17 mouse cellular contexts compared by ENCODE assay signal in genomic region chr11:59518226-59518625, GRCm38 (mm10). TPM values are rescaled to one million over a fixed set of nuclear protein-coding genes. Genes with fewer than 3 reads are reported as not detected.
A peak's percentile ranks its signal among the peaks of the same experiment; 100 is the strongest.
DNase-seq lines count a peak whose midpoint lies in the region; ATAC-seq and TF ChIP-seq lines count a peak whose summit lies in the region.
"Had no signal": no experiment of that assay in that cellular context is flagged by ENCODE, and none has a peak within 500 bp of the region (broad histone marks: within the 10 kb centered on the region; RNA-seq: fewer than 3 reads in every experiment).

No protein-coding gene starts in this region.

- whole genome bisulfite sequencing in stomach, postnatal 0 days, result 51% methylated on average over 10 of the region's 10 CpGs

- DNase-seq in kidney, postnatal 14 days, result peak; percentile 25
- DNase-seq in kidney, adult 9 months, result no peak
- no peak for DNase-seq in ES-E14 (ENCODE audit: low read depth, low spot score)
- peak; percentile 45 for DNase-seq in stomach, postnatal 0 days (ENCODE audit: low spot score)
- no peak for DNase-seq in frontal cortex, postnatal 10 days (ENCODE audit: low spot score in 2 of 2)
- DNase-seq in yolk sac, embryonic 10.5 days (ENCODE audit: low spot score), result no peak
- no peak for DNase-seq in left cerebral cortex, adult 11 months (ENCODE audit: low spot score)
- DNase-seq: gastrocnemius, postnatal 25 days; right cerebral cortex, adult 18-20 months had no signal

- H3K4me1 ChIP-seq in ES-E14 (ENCODE audit: control insufficient read depth in 2 of 2, insufficient read depth in 2 of 2, low read length in 2 of 2, poor library complexity in 1 of 2), result peaks cover 0 to 32% of the 10 kb centered on the region in 2 experiments
- H3K4me1 ChIP-seq in stomach, postnatal 0 days (replicated peaks; ENCODE audit: control insufficient read depth, insufficient read depth), result no peaks in the 10 kb centered on the region
- H3K4me1 ChIP-seq: forebrain, embryonic 12.5 days; midbrain, embryonic 12.5 days had no signal

- no peaks in the 10 kb centered on the region for H3K36me3 ChIP-seq in ES-E14 (ENCODE audit: control insufficient read depth, insufficient read depth, low read length, poor library complexity, severe bottlenecking)
- H3K36me3 ChIP-seq in stomach, postnatal 0 days (ENCODE audit: control insufficient read depth, insufficient read depth, low read length), result no peaks in the 10 kb centered on the region
- H3K36me3 ChIP-seq: embryonic facial prominence, embryonic 10.5 days; forebrain, embryonic 12.5 days; G1E; limb, embryonic 12.5 days; midbrain, embryonic 12.5 days had no signal

- peak overlapping the region; percentile 41; the same call in 1 of the 2 replicates for H3K9ac ChIP-seq in ES-E14 (ENCODE audit: insufficient read depth, low read depth, low read length, poor library complexity, severe bottlenecking)
- H3K9ac ChIP-seq in stomach, postnatal 0 days (ENCODE audit: low read length), result no peak overlapping the region
- H3K9ac ChIP-seq: forebrain, embryonic 12.5 days; limb, embryonic 12.5 days; midbrain, embryonic 12.5 days had no signal

- peak; percentile 37 for ATAC-seq in granulocyte monocyte progenitor cell, adult 5-6 weeks (replicated peaks; ENCODE audit: poor library complexity, severe bottlenecking)
- peak; percentile 62 for ATAC-seq in stomach, postnatal 0 days (ENCODE audit: low FRiP score, low TSS enrichment)

- no peak overlapping the region for H3K4me2 ChIP-seq in stomach, postnatal 0 days (replicated peaks; ENCODE audit: low read depth)
- H3K4me2 ChIP-seq: forebrain, embryonic 12.5 days; limb, embryonic 12.5 days; midbrain, embryonic 12.5 days had no signal

- in situ Hi-C loops in ES-E14 (cut with MboI; ENCODE audit: low sequenced_read_pairs in 2 of 2, unreplicated experiment in 2 of 2), result no loop called here

- TF ChIP-seq CTCF in stomach, postnatal 0 days (IDR thresholded peaks at IDR 0.05; ENCODE audit: low read depth), result no peak

- TF ChIP-seq EP300 in stomach, postnatal 0 days (optimal IDR thresholded peaks at IDR 0.05), result no peak

- H3K27me3 ChIP-seq in stomach, postnatal 0 days (ENCODE audit: control insufficient read depth, insufficient read depth, low read length), result no peaks in the 10 kb centered on the region
- H3K27me3 ChIP-seq: forebrain, embryonic 12.5 days; limb, embryonic 12.5 days; midbrain, embryonic 12.5 days had no signal

- no peak overlapping the region for H3K4me3 ChIP-seq in ES-E14 (ENCODE audit: insufficient read depth in 1 of 2, low read depth in 1 of 2, low read length in 2 of 2, poor library complexity in 1 of 2, severe bottlenecking in 1 of 2)
- H3K4me3 ChIP-seq in stomach, postnatal 0 days (ENCODE audit: low read depth, low read length), result no peak overlapping the region
- H3K4me3 ChIP-seq: embryonic facial prominence, embryonic 10.5 days; forebrain, embryonic 12.5 days; limb, embryonic 12.5 days; midbrain, embryonic 12.5 days had no signal

- peak overlapping the region; percentile 53; the same call in 1 of the 2 replicates for H3K27ac ChIP-seq in ES-E14 (ENCODE audit: insufficient read depth, low read depth, low read length, poor library complexity, severe bottlenecking)
- no peak overlapping the region for H3K27ac ChIP-seq in stomach, postnatal 0 days (replicated peaks)
- H3K27ac ChIP-seq: embryonic facial prominence, embryonic 10.5 days; forebrain, embryonic 12.5 days; limb, embryonic 12.5 days; midbrain, embryonic 12.5 days had no signal

- H3K9me3 ChIP-seq in ES-E14 (ENCODE audit: control insufficient read depth, insufficient read depth, low read depth, low read length), result no peaks in the 10 kb centered on the region
- H3K9me3 ChIP-seq in stomach, postnatal 0 days (ENCODE audit: control insufficient read depth, low read length), result no peaks in the 10 kb centered on the region
- H3K9me3 ChIP-seq: embryonic facial prominence, embryonic 10.5 days; forebrain, embryonic 12.5 days; G1E; limb, embryonic 12.5 days; midbrain, embryonic 12.5 days had no signal

TF ChIP-seq in ES-E14, 5 proteins besides CTCF, POLR2A, EP300 and RAD21:
- TF ChIP-seq ZNF384 (IDR thresholded peaks at IDR 0.05; ENCODE audit: low read depth, low read length), result no peak
- TF ChIP-seq ZC3H11A (IDR thresholded peaks at IDR 0.05; ENCODE audit: borderline replicate concordance, low read depth, low read length), result no peak
- TF ChIP-seq HCFC1 (IDR thresholded peaks at IDR 0.05; ENCODE audit: borderline replicate concordance, insufficient read depth, low read length), result no peak
- TF ChIP-seq MAFK (IDR thresholded peaks at IDR 0.05; ENCODE audit: insufficient read depth, low read depth, low read length), result no peak
- no peak for TF ChIP-seq CHD2 (IDR thresholded peaks at IDR 0.05; ENCODE audit: low read depth, low read length)
TF ChIP-seq in ES-E14: peak in this region for 0.

RNA-seq across cellular contexts. Expression of gene Zkscan17, which starts 8.3 kb away (rescaled TPM):
- 22.5 and 22.6 TPM in 2 replicates for total RNA-seq in ES-E14 (2012; rRNA removed)
- 20.8 and 24.8 TPM in 2 replicates for total RNA-seq in granulocyte monocyte progenitor cell, adult 5-6 weeks (2014; fragmentation: Nextera tagmentation)
- total RNA-seq in granulocyte monocyte progenitor cell, adult 5-6 weeks (2017), result 9.0 and 11.1 TPM in 2 replicates
- polyA plus RNA-seq in stomach, postnatal 0 days (2015; fragmentation: Nextera tagmentation; extraction: Ambion mirVana), result 6.9 and 7.2 TPM in 2 replicates

RNA-seq across cellular contexts. Expression of gene Nlrp3, which starts 23.1 kb away (rescaled TPM):
- 0.09 and 0.21 TPM in 2 replicates for total RNA-seq in ES-E14 (2012; rRNA removed)
- 2.4 and 2.5 TPM in 2 replicates for total RNA-seq in granulocyte monocyte progenitor cell, adult 5-6 weeks (2014; fragmentation: Nextera tagmentation)
- 5.3 and 16.5 TPM in 2 replicates for total RNA-seq in granulocyte monocyte progenitor cell, adult 5-6 weeks (2017)
- 0.21 and 0.36 TPM in 2 replicates for polyA plus RNA-seq in stomach, postnatal 0 days (2015; fragmentation: Nextera tagmentation; extraction: Ambion mirVana)
- polyA plus RNA-seq: forebrain, embryonic 12.5 days; G1E; limb, embryonic 12.5 days had no signal

RNA-seq across cellular contexts. Expression of gene Zfp867, which starts 46.0 kb away (rescaled TPM):
- 4.8 and 5.9 TPM in 2 replicates for total RNA-seq in ES-E14 (2012; rRNA removed)
- total RNA-seq in granulocyte monocyte progenitor cell, adult 5-6 weeks (2014; fragmentation: Nextera tagmentation), result 2.8 and 3.4 TPM in 2 replicates
- 1.5 and 2.9 TPM in 2 replicates for total RNA-seq in granulocyte monocyte progenitor cell, adult 5-6 weeks (2017)
- polyA plus RNA-seq in stomach, postnatal 0 days (2015; fragmentation: Nextera tagmentation; extraction: Ambion mirVana), result 3.4 and 3.8 TPM in 2 replicates

RNA-seq across cellular contexts. Expression of gene Olfr222, which starts 57.8 kb away (rescaled TPM):
- not detected in 2 replicates for total RNA-seq in ES-E14 (2012; rRNA removed)
- total RNA-seq in granulocyte monocyte progenitor cell, adult 5-6 weeks (2014; fragmentation: Nextera tagmentation), result not detected in 2 replicates
- not detected in 2 replicates for total RNA-seq in granulocyte monocyte progenitor cell, adult 5-6 weeks (2017)
- polyA plus RNA-seq in stomach, postnatal 0 days (2015; fragmentation: Nextera tagmentation; extraction: Ambion mirVana), result not detected in 2 replicates
- total RNA-seq: adrenal gland, adult 18-20 months; G1E; gastrocnemius, postnatal 25 days had no signal
- polyA plus RNA-seq: forebrain, embryonic 12.5 days; G1E; hindbrain, embryonic 11.5 days; limb, embryonic 12.5 days; midbrain, embryonic 12.5 days had no signal

Comparison
In these comparisons a context has a peak if more than half of its experiments do, and no peak if none do; other contexts are left out.
1. DNase-seq: peak in kidney, postnatal 14 days (single experiment) and stomach, postnatal 0 days (single experiment); none in kidney, adult 9 months (single experiment), ES-E14 (single experiment), frontal cortex, postnatal 10 days (0 of 2), yolk sac, embryonic 10.5 days (single experiment) and left cerebral cortex, adult 11 months (single experiment).